Mouse (Mus musculus) hindbrain, embryonic 12.5 days (tissue): ENCODE measurements around the gene Fkbp10. TPM values are rescaled to one million over a fixed set of nuclear protein-coding genes. Genes with fewer than 3 reads are reported as not detected.

Experiments used
- ATAC-seq: fragments of 200-750 bp; cut with Nextera tagmentation; 2 replicates; pipeline ENCODE4 v1.8.0; 2017; ENCODE audit warnings: moderate TSS enrichment; ENCODE audit not compliant: low FRiP score
- H3K27ac ChIP-seq: fragments of 300-500 bp; sonication (generic); 2 replicates; pipeline ENCODE4 v1.5.1; 2016; ENCODE audit warnings: mild to moderate bottlenecking
- H3K27me3 ChIP-seq: fragments of 300-500 bp; sonication (generic); 2 replicates; pipeline ENCODE4 v1.6.1; 2016; ENCODE audit warnings: mild to moderate bottlenecking
- H3K36me3 ChIP-seq: fragments of 300-500 bp; sonication (generic); 2 replicates; pipeline ENCODE4 v1.6.1; 2016; ENCODE audit warnings: mild to moderate bottlenecking
- H3K4me1 ChIP-seq: fragments of 300-500 bp; sonication (generic); 2 replicates; pipeline ENCODE4 v1.6.1; 2016
- H3K4me2 ChIP-seq: fragments of 300-500 bp; sonication (generic); replicated peaks from 2 replicates; pipeline ENCODE4 v1.6.1; 2016; ENCODE audit warnings: mild to moderate bottlenecking
- H3K4me3 ChIP-seq: fragments of 300-500 bp; sonication (generic); 2 replicates; pipeline ENCODE4 v1.5.1; 2016; ENCODE audit warnings: mild to moderate bottlenecking
- H3K9ac ChIP-seq: fragments of 300-500 bp; sonication (generic); 2 replicates; pipeline ENCODE4 v1.6.1; 2016; ENCODE audit warnings: mild to moderate bottlenecking, moderate library complexity
- H3K9me3 ChIP-seq: fragments of 300-500 bp; sonication (generic); replicated peaks from 2 replicates; pipeline ENCODE4 v1.6.1; 2016; ENCODE audit warnings: mild to moderate bottlenecking
- WGBS: fragments of 180-500 bp; shearing (Covaris S2); methylation state at CpG from one replicate; pipeline ENCODE4 v1.1.7; 2016; 5-methylcytosine and 5-hydroxymethylcytosine counted together
- polyA plus RNA-seq: library from polyadenylated mRNA; unstranded; fragments of >200 nt; fragmentation: Nextera tagmentation; extraction: Ambion mirVana; gene quantifications from 2 replicates; pipeline ENCODE4 v1.2.1, GENCODE M21; 2016

Fkbp10 gene
- polyA plus RNA-seq, 1 experiment from 2014 or later, result 72.5 TPM

- H3K9me3 ChIP-seq, result no peaks in the 10 kb centered on the region
- no peak overlapping the region for H3K9ac ChIP-seq
- H3K4me1 ChIP-seq, result peaks cover 33% of the 10 kb centered on the region
- H3K27me3 ChIP-seq, result no peaks in the 10 kb centered on the region
- H3K4me3 ChIP-seq, result no peak overlapping the region
- no peak for ATAC-seq
- H3K27ac ChIP-seq, result no peak overlapping the region
- peaks cover 24% of the 10 kb centered on the region for H3K36me3 ChIP-seq
- 51% methylated on average over 5 of the region's 5 CpGs for WGBS
- no peak overlapping the region for H3K4me2 ChIP-seq
Observed at GRCm38 (mm10) chr11:100386586-100386985, 28.9 kb upstream of the Fkbp10 start.

DNA sequence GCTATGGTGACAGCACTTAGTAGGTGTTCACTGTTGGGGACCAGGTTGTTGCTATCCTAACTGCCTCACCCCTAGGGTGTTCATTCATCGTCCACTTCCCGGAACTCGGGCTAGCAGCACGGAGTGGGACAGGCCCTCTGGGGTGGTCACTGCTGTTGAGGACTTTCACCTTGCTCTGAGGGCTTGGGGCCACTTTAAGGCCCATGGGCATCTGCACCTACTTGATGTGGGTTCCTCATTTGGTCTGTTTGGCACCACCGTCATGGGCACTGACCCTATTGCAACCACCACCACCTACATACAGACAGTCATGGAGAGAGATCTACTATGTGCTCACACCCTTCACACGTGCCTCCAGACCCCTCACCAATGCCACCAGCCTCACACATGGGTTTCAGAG lies 28.4 kb upstream of the Fkbp10 start:
- peaks cover 19% of the 10 kb centered on the region for H3K36me3 ChIP-seq
- no peak overlapping the region for H3K27ac ChIP-seq
- no peaks in the 10 kb centered on the region for H3K27me3 ChIP-seq
- H3K9me3 ChIP-seq, result no peaks in the 10 kb centered on the region
- no peak overlapping the region for H3K4me3 ChIP-seq
- ATAC-seq, result no peak
- WGBS, result 81% methylated on average over 6 of the region's 6 CpGs
- H3K9ac ChIP-seq, result no peak overlapping the region
- peaks cover 33% of the 10 kb centered on the region for H3K4me1 ChIP-seq
- no peak overlapping the region for H3K4me2 ChIP-seq

DNA sequence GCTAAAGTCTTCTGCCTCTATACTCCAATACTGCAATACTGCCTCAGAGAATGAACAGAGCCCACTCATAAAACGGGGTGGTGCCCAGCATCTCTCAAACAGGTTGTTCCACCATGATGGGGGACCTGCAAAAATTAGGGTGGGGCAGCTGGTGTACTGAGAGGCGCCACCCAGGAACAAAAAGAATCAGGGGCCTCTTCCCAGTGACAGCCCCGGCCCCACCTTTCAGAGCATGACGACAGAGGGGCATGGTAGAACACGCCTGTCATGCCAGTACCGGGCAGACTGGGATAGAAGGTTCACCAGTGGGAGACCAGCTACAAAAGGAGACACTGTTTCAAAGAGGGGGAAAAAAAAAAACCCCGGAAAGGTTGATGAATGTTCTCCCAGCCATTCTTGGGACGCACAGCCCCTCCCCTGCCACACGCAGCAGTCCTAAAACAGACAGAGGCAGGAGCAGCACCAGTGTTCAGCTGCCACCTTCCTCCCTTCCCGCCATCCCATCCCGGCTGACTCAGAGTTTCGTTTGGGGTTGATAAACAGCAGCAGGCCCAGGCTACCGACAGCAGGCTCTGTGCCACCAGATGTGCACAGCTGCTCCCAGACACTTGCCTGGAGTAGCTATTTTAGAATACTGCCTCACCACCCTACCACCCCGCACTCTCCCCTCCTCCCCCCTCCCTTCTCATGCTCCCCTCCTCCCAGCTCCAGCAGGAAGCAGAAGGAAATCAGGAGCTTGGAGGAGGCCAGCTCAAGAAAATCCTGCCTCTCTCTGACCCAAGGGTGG lies 27.7 kb upstream of the Fkbp10 start:
- no peaks in the 10 kb centered on the region for H3K27me3 ChIP-seq
- no peaks in the 10 kb centered on the region for H3K9me3 ChIP-seq
- 48% methylated on average over 14 of the region's 14 CpGs for WGBS
- peaks cover 33% of the 10 kb centered on the region for H3K4me1 ChIP-seq
- H3K27ac ChIP-seq, result no peak overlapping the region
- H3K36me3 ChIP-seq, result peaks cover 12% of the 10 kb centered on the region
- no peak for ATAC-seq
- H3K4me2 ChIP-seq, result no peak overlapping the region
- H3K9ac ChIP-seq, result no peak overlapping the region
- no peak overlapping the region for H3K4me3 ChIP-seq

GRCm38 (mm10) chr11:100388588-100388987 lies 26.9 kb upstream of the Fkbp10 start:
- 86% methylated on average over 6 of the region's 6 CpGs for WGBS
- Histone ChIP-seq H3K36me3 (peaks cover 6% of the 10 kb centered on the region; the same call in 1 of the 2 replicates), H3K4me3 (no peak overlapping the region), H3K9me3 (no peaks in the 10 kb centered on the region), H3K27ac (no peak overlapping the region), H3K27me3 (no peaks in the 10 kb centered on the region), H3K4me2 (no peak overlapping the region), H3K9ac (no peak overlapping the region), H3K4me1 (peaks cover 33% of the 10 kb centered on the region)
- no peak for ATAC-seq

- ATAC-seq, result no peak
- H3K9me3 ChIP-seq, result no peaks in the 10 kb centered on the region
- peaks cover 2% of the 10 kb centered on the region; the same call in 1 of the 2 replicates for H3K27me3 ChIP-seq
- WGBS, result 35% methylated on average over 8 of the region's 8 CpGs
- peaks cover 38% of the 10 kb centered on the region for H3K4me1 ChIP-seq
- H3K4me3 ChIP-seq, result no peak overlapping the region
- peaks cover 6% of the 10 kb centered on the region; the same call in 1 of the 2 replicates for H3K36me3 ChIP-seq
- H3K27ac ChIP-seq, result peak overlapping the region; percentile 26; the same call in 1 of the 2 replicates
- H3K9ac ChIP-seq, result no peak overlapping the region
- no peak overlapping the region for H3K4me2 ChIP-seq
Observed at GRCm38 (mm10) chr11:100389931-100390445, 25.5 kb upstream of the Fkbp10 start.

DNA sequence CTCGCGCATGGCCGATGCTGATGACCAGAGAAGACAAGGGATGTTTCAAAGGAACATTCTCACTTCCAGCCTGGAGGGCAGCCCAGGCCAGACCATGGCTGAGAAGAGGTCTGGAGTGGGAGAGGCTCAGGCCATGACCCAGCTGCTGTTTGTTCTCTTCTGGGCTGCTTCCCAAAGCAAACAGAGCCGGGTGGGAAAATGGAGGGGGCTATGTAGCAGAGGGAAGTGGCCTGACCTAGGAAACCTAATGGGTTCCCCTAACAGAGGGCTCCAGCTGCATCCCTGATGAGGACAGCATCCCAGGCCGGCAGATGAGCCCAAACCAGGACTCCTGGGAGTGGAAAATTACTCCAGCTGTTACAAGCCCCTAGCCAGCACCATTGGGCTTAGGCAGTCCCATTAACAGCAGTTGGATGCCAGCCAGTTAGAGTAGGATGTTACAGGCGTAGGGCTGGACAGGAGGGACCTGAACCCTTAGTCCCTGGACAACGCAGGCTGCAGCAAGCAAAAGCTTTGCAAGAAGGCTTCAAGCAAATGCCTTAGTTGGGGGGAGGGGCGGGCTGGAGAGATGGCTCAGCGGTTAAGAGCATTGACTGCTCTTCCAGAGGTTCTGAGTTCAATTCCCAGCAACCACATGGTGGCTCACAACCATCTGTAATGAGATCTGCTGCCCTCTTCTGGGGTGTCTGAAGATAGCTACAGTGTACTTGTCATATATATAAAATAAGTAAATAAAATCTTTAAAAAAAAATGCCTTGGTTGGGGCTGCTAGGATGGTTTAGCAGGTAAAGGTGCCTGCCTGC lies 24.2 kb upstream of the Fkbp10 start:
- H3K9me3 ChIP-seq, result no peaks in the 10 kb centered on the region
- 60% methylated on average over 9 of the region's 9 CpGs for WGBS
- H3K4me2 ChIP-seq, result no peak overlapping the region
- peaks cover 51% of the 10 kb centered on the region for H3K4me1 ChIP-seq
- no peaks in the 10 kb centered on the region for H3K36me3 ChIP-seq
- 0 out of 2 replicates have a peak overlapping the region, but pooled peaks have one; percentile 26 for H3K27ac ChIP-seq
- no peak overlapping the region for H3K4me3 ChIP-seq
- H3K9ac ChIP-seq, result no peak overlapping the region
- peaks cover 15% of the 10 kb centered on the region for H3K27me3 ChIP-seq
- peak; percentile 55 for ATAC-seq

DNA sequence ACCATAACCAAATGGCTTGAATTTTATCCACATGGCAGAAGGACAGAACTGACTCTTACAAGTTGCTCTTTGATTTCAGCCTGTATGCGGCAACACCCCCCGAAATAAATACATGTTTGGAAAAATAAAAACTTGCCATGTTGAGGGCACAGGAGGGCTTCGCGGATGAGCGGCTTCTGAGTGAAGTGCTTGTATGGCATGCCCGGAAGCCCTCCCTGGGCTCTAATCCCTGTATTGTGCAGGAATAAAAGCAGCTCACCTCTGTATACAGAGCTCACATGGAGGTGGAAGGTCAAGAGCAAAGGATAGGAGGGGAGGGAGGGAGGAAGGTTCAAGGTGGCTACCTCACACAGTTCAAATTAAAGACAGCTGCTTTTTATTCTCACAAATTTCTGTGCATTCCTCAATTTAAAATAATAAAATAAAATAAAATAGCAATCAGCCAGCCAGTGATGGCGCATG lies 23.6 kb upstream of the Fkbp10 start:
- Histone ChIP-seq H3K4me2 (no peak overlapping the region), H3K27me3 (peaks cover 19% of the 10 kb centered on the region), H3K9ac (no peak overlapping the region), H3K36me3 (no peaks in the 10 kb centered on the region), H3K27ac (no peak overlapping the region), H3K4me1 (peaks cover 52% of the 10 kb centered on the region), H3K4me3 (no peak overlapping the region), H3K9me3 (no peaks in the 10 kb centered on the region)
- ATAC-seq, result no peak
- 93% methylated on average over 7 of the region's 7 CpGs for WGBS

DNA sequence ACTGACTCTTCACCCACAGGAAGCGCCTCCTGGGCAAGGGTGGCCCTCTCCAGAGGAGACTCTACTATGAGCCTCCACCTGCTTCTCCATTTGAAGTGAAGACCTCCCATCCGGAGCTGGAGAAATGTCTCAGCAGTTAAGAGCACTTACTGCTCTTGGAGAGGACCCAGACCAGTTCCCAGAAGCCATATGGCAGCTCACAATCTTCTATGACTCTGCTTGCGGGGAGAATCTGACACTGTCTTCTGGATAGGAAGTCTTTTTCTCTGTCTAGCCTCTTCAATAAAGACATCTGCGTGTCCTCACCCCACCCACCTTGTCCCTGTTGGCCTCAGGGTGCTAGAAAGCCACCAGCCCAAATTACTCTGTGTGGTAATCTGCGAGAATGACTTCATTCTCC lies 22.5 kb upstream of the Fkbp10 start:
- no peak overlapping the region for H3K4me3 ChIP-seq
- H3K4me2 ChIP-seq, result no peak overlapping the region
- ATAC-seq, result no peak
- 94% methylated on average over 5 of the region's 5 CpGs for WGBS
- H3K36me3 ChIP-seq, result no peaks in the 10 kb centered on the region
- no peaks in the 10 kb centered on the region for H3K9me3 ChIP-seq
- H3K27me3 ChIP-seq, result peaks cover 21% of the 10 kb centered on the region
- peaks cover 46% of the 10 kb centered on the region for H3K4me1 ChIP-seq
- H3K27ac ChIP-seq, result no peak overlapping the region
- H3K9ac ChIP-seq, result peak overlapping the region; percentile 18; the same call in 1 of the 2 replicates

GRCm38 (mm10) chr11:100393733-100394132 lies 21.8 kb upstream of the Fkbp10 start:
- Histone ChIP-seq H3K4me2 (no peak overlapping the region), H3K4me3 (no peak overlapping the region), H3K27me3 (peaks cover 21% of the 10 kb centered on the region), H3K36me3 (no peaks in the 10 kb centered on the region), H3K4me1 (peaks cover 38% of the 10 kb centered on the region), H3K9me3 (no peaks in the 10 kb centered on the region), H3K9ac (no peak overlapping the region), H3K27ac (no peak overlapping the region)
- 87% methylated on average over 7 of the region's 7 CpGs for WGBS
- ATAC-seq, result no peak

DNA sequence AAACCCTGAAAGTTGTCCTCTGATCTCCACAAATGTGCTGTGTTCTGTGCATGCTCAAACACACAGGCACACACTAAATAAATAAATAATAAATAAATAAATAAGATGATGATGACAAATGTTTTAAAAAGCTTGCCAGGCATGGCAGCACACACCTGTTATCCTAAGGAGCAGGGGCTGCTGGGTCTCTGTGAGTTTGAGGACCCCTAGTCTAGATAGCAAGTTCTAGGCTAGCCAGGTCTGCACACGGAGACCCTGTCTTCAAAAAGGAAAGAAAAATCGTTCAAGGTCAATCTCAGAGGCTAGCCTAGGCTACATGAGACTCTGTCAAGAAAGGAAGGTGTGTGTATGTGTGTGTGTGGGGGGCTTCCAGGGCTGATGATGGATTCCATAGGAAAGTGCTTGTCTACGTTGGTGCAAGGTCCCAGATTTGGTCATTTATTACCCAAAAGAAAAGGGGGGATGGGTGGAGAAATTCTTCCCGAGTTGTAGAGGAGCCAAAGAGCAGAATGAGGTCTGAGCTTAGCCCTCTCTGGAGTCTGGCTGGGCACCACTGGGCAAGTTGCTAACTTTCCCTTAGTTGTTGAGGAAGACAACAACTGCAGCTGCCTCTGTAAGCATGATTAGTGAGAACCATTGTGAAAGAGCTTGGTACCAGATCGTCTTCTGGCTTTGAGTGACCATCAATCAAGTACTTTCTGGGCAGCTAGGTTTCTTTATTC lies 21.0 kb upstream of the Fkbp10 start:
- no peak overlapping the region for H3K4me2 ChIP-seq
- no peak overlapping the region for H3K27ac ChIP-seq
- no peak overlapping the region for H3K4me3 ChIP-seq
- no peaks in the 10 kb centered on the region for H3K9me3 ChIP-seq
- no peak overlapping the region for H3K9ac ChIP-seq
- no peak for ATAC-seq
- H3K36me3 ChIP-seq, result no peaks in the 10 kb centered on the region
- WGBS, result 67% methylated on average over 5 of the region's 5 CpGs
- peaks cover 21% of the 10 kb centered on the region for H3K27me3 ChIP-seq
- peaks cover 37% of the 10 kb centered on the region for H3K4me1 ChIP-seq

DNA sequence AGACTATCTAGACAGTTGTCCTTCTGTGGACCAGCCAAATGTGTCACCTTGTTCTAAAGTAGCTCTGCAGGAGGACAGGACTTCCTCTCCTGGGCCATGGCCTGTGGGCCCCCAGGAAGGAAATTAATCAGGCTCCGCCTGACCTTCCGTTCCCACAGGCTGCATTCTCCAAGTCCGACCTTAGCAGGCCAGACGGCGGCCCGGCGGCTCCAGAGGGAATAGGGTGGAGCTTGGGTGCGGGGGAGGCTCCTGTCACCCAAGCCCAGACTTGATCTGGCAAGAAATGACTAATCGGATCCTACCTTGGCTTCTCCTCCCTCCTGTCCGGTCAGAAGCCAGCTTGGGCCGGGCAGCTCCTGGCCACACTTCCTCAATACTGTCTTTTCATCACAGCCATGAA lies 20.3 kb upstream of the Fkbp10 start:
- WGBS, result 36% methylated on average over 11 of the region's 11 CpGs
- Histone ChIP-seq H3K27me3 (peaks cover 21% of the 10 kb centered on the region), H3K4me3 (no peak overlapping the region), H3K36me3 (no peaks in the 10 kb centered on the region), H3K27ac (no peak overlapping the region), H3K4me1 (peaks cover 30% of the 10 kb centered on the region), H3K9ac (no peak overlapping the region), H3K9me3 (no peaks in the 10 kb centered on the region), H3K4me2 (peak overlapping the region; percentile 54; the same call in 1 of the 2 replicates)
- ATAC-seq, result no peak
